Mouse (Mus musculus) adrenal gland, adult 18-20 months (tissue): ENCODE measurements around the gene Cdv3. TPM values are rescaled to one million over a fixed set of nuclear protein-coding genes. Genes with fewer than 3 reads are reported as not detected.
"Not testable (repeated sequence)": the region's sequence is repeated elsewhere in the genome, so short reads cannot be mapped to it uniquely, and the experiment has no call there.

Experiments
- DNase-seq, 2 experiments: peaks; one replicate each; pipeline ENCODE4 v3.0.0; 2021 to 2022; ENCODE audit warnings: low spot score in 2 of 2
- total RNA-seq, 2 experiments: library from RNA; stranded (reverse); gene quantifications; 1 replicate in 1 of 2; 2 replicates in 1 of 2; pipeline ENCODE4 v1.2.3; 2021

Cdv3 gene
- total RNA-seq, 2 experiments from 2014 or later: 156 to 299 TPM

DNA sequence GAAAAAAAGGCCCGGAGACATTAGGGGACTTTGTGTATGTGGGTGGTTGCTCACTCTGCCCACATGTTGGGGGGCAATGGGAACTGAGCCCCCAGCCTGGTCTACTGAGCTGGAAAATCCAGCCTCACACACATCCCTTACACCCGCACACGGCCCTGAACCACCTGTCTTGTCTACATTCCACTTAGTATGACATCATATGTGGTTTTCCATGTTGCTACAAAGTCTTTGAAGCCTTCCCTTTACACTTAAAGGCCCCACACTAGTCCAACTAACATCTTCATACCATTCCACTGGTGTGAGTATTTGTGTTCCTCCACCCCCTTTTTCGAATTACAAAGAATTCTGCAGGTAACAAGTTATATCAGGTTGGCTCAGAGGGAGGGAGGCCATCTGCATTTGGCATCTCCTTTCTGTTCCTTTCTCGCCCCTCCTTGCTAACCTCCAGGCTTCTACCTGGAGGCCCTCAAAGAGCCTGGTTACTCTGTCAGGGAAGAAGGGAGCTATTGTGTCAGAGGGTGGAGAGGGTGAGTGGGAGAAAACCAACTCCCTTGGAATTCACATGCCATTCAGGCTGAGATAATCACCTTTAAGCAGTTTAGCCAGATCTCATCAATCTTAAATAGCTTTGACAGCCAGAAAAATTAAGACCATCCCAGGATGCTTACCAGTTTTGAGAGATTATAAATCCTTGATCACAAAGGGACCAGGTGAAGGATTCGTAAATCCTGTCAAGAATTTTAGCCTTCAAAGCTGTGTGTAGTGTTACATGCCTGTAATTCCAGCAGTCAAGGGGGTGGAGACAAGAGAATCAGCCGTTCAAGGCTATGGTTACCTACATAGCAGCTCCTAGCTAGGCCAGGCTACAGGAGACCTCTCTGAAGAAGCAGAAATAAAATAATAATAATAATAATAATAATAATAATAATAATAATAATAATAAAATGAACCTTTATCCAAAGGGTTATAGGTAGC, 11.0 kb upstream of the Cdv3 start:
- no peak for DNase-seq

DNA sequence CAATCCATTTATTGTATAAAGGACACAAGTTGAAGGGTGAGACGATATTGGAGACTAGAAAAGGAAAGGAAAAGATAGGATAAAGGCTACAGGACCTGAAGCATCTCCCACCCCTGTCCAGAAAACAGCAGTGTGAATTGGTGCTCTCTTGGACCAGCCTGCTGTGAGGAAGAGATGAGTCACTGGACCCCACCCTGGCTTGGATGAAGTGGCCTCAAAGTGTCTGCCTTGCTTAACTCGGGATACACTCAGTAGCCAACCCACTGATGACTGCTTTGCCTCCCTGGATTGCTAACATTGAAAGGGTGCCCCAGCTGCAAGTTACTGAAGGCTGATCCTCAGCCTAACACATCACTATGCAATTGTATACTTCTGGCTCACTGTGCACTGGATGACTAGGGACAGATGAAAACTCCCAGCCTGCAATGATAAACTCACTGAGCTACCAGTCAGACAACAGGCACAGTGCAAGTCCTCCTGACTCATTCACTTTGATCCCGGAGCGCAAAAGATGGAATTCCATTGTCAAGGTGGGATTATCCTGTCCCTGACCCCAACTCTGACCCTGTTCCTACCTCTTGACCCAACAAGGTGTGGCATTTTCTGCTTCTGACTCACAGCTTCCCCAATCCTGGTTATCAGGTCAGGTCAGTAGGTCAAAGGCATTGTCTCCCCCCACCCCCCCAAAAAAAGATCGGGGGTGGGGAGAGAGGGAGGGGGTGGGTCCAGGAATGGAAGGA, 6.8 kb upstream of the Cdv3 start:
- no peak for DNase-seq

DNA sequence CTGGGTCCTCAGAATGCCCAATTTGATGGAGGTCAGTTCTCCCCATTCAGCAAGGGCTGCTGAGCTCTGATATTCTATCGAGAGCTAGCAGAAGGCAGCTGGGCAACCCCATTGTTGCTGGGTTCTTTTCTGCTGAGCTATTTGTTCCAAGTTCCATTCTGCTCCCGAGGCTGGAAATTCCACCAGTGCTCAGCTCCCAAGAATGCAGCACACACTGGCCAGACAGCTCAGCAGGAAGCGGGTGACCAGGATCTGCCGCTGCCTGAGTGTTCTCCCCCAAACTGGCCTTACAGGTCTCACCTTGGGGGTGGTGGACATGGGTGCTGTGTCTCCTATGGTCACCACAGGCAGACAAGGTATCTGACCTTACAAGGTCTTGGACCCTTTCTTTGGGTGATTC, 4.3 kb upstream of the Cdv3 start:
- no peak for DNase-seq

DNA sequence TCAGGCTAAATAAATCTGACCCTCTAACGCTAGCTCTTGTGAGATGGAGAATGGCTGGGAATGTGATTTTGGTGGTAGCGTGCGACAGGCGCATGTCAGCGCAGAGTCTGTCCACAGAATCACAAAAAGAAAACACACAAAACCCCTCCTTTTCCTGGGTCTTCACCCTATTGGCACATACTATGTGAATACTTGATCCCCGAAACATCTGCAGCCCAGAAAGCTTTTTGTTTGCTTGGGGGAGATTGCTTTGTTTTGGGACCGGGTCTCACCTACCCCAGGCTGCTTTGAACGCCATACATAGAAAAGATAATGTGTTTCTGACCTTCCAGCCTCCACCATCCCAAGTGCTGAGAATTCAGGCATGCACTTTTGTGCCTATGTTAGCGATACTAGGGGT, 716 bp upstream of the Cdv3 start:
- no peak for DNase-seq

DNA sequence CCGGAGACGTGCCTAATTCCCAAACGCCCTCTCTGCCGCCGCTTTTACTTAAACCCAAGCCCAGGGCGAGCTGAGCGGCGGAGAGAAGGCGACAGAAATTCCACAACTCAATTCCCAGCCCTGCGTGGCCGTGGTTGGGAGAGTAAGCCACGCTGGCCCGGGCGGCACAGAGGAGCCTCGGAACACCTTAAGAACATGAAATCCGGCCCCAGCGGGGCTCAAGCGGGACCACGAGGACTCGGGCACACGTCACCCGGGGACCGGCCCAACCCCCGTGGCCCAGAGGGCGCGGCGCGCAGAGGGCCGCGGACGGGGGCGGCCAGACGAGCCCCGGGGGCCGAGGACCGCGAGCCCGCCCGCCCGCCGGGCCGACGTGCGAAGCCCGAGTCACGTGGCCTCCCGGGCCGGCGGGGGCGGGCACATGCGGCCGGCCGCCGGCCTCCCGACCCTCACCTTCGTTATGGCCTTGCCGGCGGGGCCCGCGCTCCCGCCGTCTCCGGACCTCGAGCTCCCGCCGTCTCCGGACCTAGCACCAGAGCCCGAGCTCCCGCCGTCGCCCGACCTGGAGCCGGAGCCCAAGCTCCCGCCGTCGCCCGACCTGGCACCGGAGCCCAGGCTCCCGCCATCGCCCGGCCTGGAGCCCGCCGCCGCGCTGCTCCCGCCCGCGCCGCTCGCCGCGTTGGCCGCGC, 895 bp downstream of the Cdv3 start:
- peak; percentile 74 to 77 for DNase-seq

DNA sequence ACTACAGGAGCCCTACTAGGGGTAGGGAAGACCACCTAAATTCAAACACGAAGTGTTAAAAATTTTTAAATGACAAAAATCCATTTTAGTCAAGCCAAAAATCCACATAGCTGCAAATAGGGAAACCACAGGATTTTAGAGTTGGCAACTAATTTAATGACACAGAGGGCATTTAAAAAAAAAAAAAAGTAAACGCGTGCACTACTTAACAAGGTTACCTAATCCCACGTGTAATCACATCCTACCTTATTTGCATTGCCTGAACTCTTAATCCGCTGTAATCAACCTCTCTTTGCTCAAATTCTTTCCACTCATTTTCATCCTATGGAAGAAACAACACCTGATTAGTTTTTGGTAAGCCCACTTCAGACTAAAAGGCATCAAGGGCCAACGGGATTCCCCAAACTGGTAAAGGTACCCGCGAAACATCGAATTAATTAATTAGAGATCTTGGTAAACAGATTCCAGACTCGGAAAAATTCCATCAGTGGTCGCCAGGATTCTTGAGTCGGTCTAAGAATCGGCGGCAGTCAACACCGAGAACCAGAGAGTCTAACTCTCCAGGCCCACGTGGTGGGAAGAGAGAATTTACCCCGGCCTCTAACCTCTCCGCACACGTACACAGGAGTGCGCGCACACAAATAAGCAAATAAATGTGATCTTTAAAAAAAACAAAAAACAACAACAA, 1.8 kb downstream of the Cdv3 start:
- no peak for DNase-seq

DNA sequence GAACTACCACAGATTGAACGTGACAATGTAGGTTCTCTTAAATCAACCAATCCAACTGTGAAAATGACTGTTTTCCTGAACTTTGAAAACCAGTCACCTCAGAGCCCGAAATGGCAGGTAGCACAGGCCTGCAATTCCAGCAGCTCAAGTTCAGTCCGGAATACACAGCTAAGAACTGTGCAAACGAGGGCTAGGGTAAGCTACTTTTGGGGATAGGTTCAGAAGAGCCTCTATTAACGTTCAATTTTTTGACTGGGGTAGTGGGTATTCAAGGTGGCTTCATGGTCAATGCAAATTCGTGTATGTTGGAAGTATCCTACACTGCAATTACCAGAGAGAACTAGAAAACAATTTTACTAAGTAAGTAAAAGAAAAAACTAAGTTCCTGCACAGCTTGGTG, 2.6 kb downstream of the Cdv3 start:
- no peak for DNase-seq

DNA sequence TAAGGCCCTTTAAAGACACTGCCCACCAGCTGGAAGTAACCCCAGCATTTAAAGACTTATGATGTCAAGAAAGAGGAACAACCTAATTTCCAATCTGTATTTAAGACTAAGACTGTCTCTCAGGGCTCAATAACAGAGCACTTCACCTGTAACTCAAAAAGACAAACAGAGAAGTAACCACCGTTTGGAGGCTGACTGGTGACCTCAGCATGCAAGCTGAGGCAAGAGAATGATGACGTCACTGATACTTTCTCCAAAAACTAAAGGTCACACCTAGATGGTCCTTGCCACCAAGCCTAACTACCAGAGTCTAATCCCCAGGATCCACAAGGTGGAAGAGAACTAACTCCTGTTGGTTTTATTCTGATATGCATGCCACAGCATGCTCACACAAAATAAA, 5.0 kb downstream of the Cdv3 start:
- DNase-seq: no peak

DNA sequence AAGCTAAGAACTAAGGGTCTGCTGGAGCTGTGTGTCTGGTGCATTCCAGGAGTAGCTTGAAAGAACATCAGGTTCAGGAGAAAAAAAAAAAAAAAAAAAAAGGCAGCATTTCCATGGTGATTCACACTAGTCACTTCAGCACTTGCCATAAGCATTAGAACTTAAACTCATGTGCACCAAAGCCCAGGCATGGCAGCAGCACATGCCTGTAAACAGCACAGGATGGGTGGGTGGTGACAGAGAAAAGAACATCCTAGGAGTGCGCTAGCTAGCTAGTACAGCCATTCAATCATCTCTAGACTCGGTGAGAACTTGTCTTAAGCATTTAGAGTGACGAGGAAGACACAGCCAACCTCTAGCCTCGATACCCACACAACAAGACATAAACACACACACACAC, 7.1 kb downstream of the Cdv3 start:
- DNase-seq: no peak

DNA sequence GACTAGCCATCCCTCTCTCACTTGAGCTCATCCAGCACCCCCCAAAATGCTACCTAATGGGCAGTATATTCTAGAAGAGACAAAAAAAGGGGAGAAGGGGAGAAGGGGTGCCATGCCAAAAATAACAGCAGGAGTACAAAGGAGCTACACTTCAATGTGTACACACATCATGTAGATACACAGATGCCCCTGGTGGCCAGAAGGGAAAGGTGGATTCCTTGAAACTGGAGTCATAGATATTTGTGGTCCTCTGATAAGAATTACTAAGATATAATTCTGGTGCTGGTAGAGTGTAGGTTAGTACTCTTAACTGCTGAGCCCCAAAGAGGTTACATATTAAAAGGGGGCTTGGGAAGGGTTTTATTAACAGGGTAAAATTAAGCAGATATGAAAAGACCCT, 7.7 kb downstream of the Cdv3 start:
- no peak for DNase-seq

DNA sequence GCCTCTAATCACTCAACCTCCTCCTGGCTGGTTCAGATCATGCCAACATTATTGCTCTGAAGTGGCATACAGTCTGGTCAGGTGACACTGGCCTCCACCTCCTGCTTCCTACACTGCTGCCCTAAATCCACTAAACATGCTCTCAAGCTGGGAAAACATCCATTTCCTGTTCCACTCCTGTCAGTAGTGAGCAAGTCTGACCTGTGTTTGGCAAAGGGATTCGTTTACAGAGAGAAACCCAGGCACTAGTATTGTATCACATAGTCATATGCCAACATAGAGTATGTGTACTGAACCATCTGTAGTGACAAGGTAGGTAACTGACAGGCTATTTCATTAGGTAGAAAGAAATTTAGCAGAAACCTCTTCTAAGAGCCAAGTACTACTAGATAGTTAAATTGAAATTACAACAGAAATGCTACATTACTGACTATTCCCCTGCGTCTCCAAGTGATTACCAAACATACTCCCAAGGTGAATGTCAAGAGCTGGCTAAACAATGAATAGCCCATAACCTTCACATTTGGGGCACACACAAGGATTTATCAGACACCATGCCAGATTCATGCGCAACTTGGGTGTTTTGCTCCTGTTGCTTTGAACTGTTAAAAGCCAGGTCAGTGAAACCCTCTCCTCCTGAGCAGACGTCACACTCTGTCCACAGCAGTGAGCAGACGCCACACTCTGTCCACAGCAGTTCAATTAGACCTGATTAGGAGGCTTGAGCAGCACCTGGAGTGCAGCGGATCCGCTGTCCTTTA, 12.0 kb downstream of the Cdv3 start:
- not testable (repeated sequence) for DNase-seq

DNA sequence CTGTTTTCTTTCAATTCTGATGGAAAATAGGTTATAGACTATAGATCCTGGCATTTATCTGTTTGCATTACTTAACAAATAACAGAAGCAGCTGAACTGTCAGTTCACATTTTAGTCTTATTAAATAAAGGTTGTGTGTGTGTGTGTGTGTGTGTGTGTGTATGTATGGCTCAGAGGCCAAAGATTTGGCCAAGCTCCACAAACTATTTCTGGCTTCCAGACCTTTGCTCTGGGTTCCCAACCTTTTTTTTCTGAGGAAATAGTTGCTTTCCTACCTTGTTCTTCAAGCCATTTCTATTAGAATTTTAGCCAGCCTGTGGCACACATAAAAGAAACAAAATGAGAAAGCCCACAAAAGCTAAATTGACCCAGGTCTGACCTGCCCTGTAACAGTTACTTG, 16.8 kb downstream of the Cdv3 start:
- DNase-seq: no peak

DNA sequence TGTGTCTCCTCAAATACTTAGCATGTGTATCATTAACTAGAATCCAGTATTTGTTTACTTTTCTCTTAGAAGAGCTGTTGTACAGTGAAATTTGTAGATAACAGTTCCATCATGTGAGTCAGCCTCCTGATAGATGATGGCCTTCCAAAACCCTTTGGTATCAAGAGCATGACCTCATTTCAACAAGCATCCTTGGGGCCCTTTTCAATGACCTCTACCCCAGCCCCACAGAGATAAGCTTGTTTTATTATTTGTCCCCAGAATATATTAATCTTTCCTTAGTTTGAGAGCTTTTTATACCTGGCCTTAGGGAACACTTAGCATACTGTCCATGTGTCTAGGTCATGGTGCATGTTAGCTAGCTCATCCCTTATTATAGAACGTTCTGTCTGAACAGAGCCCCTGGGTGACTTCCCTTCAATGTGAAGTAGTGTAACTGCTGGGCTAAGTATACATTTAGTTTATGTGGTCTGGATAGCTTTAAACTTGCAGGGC, 17.6 kb downstream of the Cdv3 start:
- DNase-seq: no peak

DNA sequence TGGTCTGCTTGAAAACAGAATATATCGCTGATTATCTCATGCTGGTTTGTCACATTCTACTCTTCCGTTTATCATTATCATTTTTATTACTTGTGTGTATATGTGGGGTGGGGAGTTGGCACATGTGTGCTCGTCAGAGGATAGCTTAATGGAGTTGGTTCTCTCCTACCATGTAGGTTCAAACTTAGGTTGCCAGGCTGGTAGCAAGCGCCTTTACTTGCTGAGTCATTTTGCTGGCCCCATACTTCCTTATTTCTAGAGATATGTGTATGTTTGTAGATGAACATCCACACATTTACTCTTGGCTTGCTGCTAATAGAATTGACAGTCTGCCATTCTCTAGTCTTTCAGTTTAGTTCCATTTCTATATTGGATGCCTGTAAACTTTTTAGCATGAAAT, 18.6 kb downstream of the Cdv3 start:
- DNase-seq: no peak

DNA sequence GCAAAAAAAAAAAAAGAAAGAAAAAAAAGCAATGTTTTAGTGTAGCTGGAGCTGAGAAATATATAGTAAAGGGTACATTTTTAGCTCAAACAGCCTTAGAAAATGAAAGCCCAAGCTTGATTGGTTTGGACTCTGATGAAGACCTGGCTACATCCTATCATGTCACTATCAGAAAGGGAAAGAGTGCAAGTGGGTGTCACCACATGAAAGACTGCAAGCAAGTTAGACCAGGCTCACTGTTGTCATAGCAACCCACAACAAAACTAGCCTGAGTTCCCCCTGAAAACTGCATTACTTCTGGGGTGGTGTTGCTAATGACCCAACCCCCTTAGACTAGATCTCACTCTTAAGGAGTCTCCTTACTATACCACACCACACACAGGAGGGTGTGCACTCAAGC, 28.7 kb downstream of the Cdv3 start:
- no peak for DNase-seq

DNA sequence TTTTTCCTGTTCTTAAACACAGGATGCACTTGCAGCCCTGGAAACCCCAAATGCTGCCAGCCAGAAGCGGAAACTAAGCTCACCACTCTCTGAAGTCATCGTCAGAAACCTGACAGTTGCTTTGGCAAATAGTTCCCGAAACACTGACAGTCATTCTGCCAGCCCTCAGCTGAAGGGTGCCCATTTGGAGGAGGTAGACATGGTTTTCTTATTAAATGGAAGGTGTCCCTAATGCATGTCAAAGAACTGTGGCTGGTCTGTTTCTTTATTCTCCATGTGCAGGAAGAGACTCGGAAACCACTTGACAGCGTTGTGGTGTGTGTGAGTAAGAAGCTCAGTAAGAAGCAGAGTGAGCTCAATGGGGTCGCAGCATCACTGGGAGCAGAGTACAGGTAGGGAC, 33.0 kb downstream of the Cdv3 start:
- no peak for DNase-seq

DNA sequence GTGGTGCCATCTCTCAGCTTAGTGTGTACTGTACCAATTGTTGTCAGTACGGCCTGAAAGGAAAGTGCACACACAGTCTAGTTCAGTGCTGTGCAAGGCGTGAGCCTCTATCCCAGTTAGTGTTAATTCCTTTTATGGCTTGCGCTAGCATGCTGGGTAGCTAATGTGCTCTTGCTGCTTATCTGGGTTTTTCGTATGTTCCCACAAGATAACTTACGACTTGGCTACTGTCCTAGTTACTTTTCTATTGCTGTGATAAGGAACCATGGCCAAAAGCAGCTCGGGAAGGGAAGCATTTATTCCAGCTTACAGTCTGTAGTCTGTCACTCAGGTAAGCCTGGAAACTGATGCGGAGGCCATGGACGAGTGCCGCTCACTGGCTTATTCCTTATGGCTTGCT, 39.2 kb downstream of the Cdv3 start:
- DNase-seq: no peak

DNA sequence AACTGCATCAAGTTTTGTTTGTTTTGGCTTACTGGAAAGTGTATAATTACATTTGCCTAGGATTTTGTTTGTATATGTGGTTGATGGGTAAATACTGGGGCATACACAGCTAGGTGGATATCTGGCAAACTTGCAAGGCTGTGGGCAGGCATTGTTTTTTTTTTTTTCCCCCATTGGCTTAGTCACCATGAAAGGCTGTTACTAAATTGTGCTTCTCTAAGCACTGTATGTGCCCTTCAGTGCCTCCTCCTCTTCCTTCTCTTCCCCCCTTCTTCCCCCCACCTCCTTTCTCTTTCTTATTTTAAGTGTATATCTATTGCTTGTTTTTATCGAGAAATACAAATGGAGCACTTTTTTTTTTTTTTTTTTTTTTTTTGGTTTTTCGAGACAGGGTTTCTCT, 41.0 kb downstream of the Cdv3 start:
- DNase-seq: no peak

DNA sequence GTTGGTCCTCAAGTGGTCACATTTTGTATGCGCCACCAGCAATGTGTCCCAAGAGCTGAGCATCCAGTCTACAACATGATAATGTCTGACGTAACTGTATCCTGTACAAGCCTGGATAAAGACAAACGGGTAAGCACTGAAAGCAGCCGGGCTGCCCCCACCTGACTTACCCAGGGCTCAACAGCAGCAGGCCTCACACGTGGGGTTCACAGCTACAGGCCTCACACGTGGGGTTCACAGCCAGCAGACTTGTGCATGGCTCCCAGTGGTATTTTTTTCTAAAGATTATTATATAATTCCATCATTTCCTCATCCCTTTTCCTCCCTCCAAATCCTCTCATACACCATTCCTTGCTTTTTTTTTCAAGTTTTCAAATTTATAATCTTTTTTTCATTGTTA, 55.8 kb downstream of the Cdv3 start:
- DNase-seq: no peak

DNA sequence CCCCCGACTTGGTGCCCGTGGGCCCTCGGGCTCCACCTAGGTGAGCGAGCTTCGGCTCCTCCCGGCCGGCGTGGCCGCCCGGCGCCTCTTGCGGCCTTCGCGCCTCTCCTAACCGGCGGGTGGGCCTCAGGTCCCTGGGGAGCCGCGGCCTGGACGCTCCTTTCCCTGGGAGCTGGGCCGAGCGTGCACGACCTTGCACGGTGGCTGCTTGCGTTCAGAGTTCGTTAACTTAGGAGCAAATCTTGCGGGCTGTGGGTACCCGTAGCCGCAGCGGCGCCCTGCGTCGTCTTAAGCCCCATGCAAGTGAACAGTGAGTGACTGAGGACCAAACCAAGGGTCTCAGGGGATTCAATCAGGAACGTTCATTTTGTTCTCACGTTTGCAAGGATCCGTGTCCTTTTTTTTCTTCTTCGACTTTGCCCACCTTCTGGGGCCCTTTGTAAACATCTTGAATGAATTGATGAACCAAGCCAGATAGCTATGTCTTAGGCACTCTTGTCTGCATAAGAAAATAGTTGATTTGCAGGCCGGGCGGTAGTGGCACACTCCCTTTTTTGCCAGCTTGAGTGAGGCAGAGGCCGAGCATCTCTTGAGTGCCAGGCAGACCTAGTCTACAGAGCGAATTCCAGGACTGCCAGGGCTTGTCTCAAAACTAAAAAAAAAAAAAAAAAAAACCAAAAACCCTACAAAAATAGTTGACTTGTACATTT, 60.2 kb downstream of the Cdv3 start:
- no peak for DNase-seq
